Mouse (Mus musculus) C2C12 (cell line): ENCODE measurements around the gene Mfap1a. TPM values are rescaled to one million over a fixed set of nuclear protein-coding genes. Genes with fewer than 3 reads are reported as not detected.
"Not testable (repeated sequence)": the region's sequence is repeated elsewhere in the genome, so short reads cannot be mapped to it uniquely, and the experiment has no call there.

Experiments used
- H3K27me3 ChIP-seq: one replicate; pipeline ENCODE4 v1.6.1; 2011; ENCODE audit not compliant: control insufficient read depth, insufficient read depth, insufficient read length
- H3K36me3 ChIP-seq: one replicate; pipeline ENCODE4 v1.6.1; 2011; ENCODE audit not compliant: control insufficient read depth, insufficient read depth
- H3K4me3 ChIP-seq: one replicate; pipeline ENCODE4 v1.5.1; 2011; ENCODE audit warnings: mild to moderate bottlenecking, control low read depth; ENCODE audit not compliant: poor library complexity, insufficient read depth, severe bottlenecking
- H3K79me2 ChIP-seq: one replicate; pipeline ENCODE4 v1.6.1; 2011; ENCODE audit not compliant: control insufficient read depth, insufficient read depth
- H3K79me3 ChIP-seq: one replicate; pipeline ENCODE4 v1.6.1; 2011; ENCODE audit warnings: low read depth, control low read depth
- H3ac ChIP-seq: one replicate; pipeline ENCODE3; 2011; ENCODE audit warnings: low read depth; ENCODE audit not compliant: control insufficient read depth, insufficient read length
- CEBPB ChIP-seq: IDR thresholded peaks from one replicate; pipeline ENCODE4 v1.6.1; 2011; ENCODE audit warnings: low read depth, mild to moderate bottlenecking, control low read depth, moderate library complexity
- CTCF ChIP-seq: IDR thresholded peaks from one replicate; pipeline ENCODE4 v1.5.1; 2011; ENCODE audit not compliant: control insufficient read depth, insufficient read depth, insufficient read length
- FOSL1 ChIP-seq: IDR thresholded peaks from one replicate; pipeline ENCODE4 v1.8.0; 2011; ENCODE audit warnings: mild to moderate bottlenecking, low read length; ENCODE audit not compliant: poor library complexity, insufficient read depth, severe bottlenecking
- MAX ChIP-seq: IDR thresholded peaks from one replicate; pipeline ENCODE4 v1.6.1; 2011; ENCODE audit warnings: mild to moderate bottlenecking, control low read depth
- MYOD1 ChIP-seq: IDR thresholded peaks from one replicate; pipeline ENCODE4 v1.6.1; 2011; ENCODE audit warnings: low read depth; ENCODE audit not compliant: control insufficient read depth, insufficient read length
- MYOG ChIP-seq: IDR thresholded peaks from one replicate; pipeline ENCODE4 v1.6.1; 2011; ENCODE audit not compliant: control insufficient read depth, insufficient read length; ENCODE audit errors: extremely low read depth
- USF1 ChIP-seq: IDR thresholded peaks from one replicate; pipeline ENCODE4 v1.6.1; 2011; ENCODE audit warnings: low read depth, mild to moderate bottlenecking, control low read depth, moderate library complexity
- polyA plus RNA-seq: library from polyadenylated mRNA; unstranded; fragments of >200 nt; fragmentation: generic; extraction: Trizol; gene quantifications from one replicate; pipeline ENCODE4 v1.2.1, GENCODE M21; 2012; ENCODE audit warnings: missing spikeins

The Mfap1a gene
- polyA plus RNA-seq, 1 experiment: 6.3 TPM

DNA sequence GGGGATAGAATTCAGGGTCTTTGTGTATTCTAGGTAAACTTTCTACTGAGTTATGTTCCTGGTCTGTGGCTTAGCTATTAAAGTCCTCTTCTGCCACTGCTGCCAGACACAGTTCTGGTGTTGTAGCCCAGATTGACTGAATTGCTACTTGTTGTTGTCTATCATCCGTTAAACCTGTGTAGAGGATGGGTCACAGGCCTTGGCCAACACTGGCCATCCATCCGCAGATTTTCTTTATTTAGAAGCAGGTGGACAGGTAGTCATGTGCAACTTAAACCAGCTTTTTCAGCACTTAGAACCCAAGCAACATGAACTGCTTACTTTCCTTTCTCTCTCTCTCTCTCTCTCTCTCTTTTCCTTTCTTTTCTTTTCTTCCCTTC, 1.5 kb upstream of the Mfap1a start:
- Histone ChIP-seq H3K36me3 (peaks cover 13% of the 10 kb centered on the region), H3K4me3 (peak overlapping the region; percentile 85), H3K27me3 (no peaks in the 10 kb centered on the region), H3K79me2 (peaks cover 63% of the 10 kb centered on the region), H3K79me3 (peaks cover 32% of the 10 kb centered on the region), H3ac (peak overlapping the region; percentile 18)
- no peak for TF ChIP-seq FOSL1
- no peak for TF ChIP-seq MYOG
- TF ChIP-seq MAX: no peak
- no peak for TF ChIP-seq CEBPB
- TF ChIP-seq CTCF: no peak
- TF ChIP-seq MYOD1: no peak
- TF ChIP-seq USF1: no peak

DNA sequence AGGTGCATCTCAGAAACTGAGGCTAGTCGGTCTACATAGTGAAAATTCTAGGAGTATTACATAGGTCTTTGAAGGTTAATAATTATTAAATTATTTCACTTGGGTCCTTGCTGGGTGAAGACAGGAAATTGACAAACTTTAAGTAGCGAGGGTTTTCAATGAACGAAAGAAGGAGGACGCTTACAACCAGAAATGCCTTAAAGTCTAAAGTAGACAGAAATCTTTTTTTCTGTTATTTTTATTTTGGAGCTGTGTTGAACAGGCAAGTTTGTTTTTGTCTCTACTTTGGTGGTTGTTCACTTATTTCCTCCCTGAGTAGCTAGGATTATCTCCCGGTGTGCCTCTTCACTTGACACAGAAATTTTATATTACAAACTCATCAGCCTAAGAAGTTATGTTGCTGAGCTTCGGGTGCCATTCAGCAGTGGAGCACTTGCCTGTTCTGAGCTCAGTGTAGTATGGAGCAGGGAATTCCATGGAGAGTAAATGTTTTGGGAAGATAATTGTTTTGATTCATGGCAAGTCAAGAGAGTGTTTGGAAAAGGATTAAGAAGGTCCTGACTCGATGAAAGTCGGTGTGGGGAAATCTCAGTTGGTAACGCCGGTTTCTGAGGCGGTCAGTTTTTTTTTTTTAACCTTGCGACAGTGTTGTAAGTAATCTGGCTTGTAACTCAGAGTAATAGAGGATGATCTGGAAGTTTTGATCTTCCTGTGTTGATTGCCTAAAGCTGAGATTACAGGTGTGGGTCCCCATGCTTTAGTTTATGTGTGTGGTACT, 897 bp upstream of the Mfap1a start:
- H3ac ChIP-seq: peak overlapping the region; percentile 40
- peaks cover 63% of the 10 kb centered on the region for H3K79me2 ChIP-seq
- peaks cover 13% of the 10 kb centered on the region for H3K36me3 ChIP-seq
- H3K27me3 ChIP-seq: no peaks in the 10 kb centered on the region
- H3K4me3 ChIP-seq: peak overlapping the region; percentile 85
- TF ChIP-seq MYOD1: no peak
- TF ChIP-seq USF1: no peak
- TF ChIP-seq FOSL1: no peak
- TF ChIP-seq MYOG: no peak
- TF ChIP-seq CEBPB: no peak
- TF ChIP-seq CTCF: no peak
- TF ChIP-seq MAX: no peak
- H3K79me3 ChIP-seq: peaks cover 30% of the 10 kb centered on the region

DNA sequence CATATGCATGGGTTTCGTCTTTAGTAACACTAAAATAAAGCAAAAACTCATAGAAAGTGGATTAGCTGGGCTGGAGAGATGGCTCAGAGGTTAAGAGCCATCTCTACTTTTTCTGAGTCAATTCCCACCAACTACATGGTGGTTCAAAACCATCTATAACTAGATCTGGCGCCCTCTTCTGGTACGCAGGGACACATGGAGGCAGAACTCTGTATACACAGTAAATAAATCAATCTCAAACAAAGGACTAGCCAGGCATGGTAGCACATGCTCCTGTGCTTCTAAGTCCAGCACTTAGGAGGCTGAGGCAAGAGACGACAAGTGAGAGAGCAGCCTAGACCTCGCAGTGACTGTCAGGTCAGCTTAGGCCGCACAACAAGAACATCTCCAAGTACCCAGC, 4.9 kb downstream of the Mfap1a start:
- H3K4me3 ChIP-seq, H3K36me3 ChIP-seq, H3K27me3 ChIP-seq, H3K79me3 ChIP-seq, H3ac ChIP-seq: not testable (repeated sequence)
- H3K79me2 ChIP-seq: peaks cover 16% of the 10 kb centered on the region

DNA sequence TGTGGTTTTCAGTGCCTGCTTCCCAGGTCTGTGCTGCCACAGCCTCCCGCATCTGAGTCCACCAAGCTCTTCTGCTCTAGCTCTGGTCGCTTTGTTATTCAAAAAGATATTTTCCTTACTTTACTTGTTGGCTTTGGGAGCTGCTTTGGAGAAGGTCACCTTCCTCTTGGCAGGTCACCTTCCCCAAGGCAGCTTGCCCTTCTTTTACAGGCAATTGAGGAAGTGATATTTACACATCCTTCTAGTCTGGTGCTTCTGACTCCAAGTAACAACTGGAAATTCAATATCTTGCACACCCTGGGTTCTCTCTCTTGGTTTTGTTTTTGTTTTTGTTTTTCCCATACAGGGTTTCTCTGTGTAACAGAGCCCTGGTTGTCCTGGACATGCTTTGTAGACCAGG, 22.1 kb downstream of the Mfap1a start:
- not testable (repeated sequence) for H3K79me3 ChIP-seq, H3K27me3 ChIP-seq, H3K79me2 ChIP-seq

DNA sequence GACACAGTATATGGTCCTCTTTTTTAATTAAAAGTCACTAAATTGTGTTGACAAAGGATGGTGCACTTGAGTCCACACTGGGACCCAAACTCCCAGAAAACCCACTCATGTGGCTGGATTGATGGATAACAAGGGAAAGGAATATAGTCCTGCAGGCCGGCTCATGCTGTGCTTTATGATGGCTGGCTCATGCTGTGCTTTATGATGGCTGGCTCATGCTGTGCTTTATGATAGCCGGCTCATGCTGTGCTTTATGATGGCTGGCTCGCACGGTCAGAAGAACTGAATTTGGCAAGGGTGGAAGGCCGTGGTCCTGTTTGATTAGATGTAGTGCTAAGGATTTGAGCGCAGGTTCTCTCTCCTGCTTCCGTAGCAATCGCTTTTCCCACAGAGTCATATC, 22.9 kb downstream of the Mfap1a start:
- Histone ChIP-seq H3ac (no peak overlapping the region), H3K36me3 (no peaks in the 10 kb centered on the region)

More for the DNA sequence above, 22.1 kb downstream of the Mfap1a start:
- H3K36me3 ChIP-seq, H3K4me3 ChIP-seq, H3ac ChIP-seq: not testable (repeated sequence)

DNA sequence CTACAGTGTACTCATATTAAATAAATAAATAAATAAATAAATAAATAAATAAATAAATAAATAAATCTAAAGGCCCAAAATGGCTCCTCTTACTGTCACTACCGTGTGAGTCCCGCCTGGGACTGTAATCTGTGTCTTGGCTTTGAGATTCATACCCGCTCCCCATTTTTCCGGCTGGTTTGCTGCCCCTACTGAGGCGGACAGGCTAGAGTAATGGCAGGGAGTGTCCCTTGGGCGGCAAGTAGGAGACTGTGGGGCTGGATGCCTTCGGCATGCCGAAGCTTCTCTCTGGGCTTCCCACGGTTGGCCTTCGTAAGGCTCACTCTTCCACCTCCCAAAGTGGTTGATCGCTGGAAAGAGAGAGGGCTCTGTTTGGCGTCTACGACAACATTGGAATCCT, 25.5 kb downstream of the Mfap1a start:
- H3K36me3 ChIP-seq, H3K4me3 ChIP-seq, H3ac ChIP-seq, H3K27me3 ChIP-seq, H3K79me2 ChIP-seq, H3K79me3 ChIP-seq: not testable (repeated sequence)

More for the DNA sequence above, 22.9 kb downstream of the Mfap1a start:
- no peak for TF ChIP-seq CEBPB
- TF ChIP-seq FOSL1: no peak
- no peak for TF ChIP-seq USF1
- TF ChIP-seq MYOD1: no peak
- TF ChIP-seq MYOG: no peak
- TF ChIP-seq MAX: no peak
- TF ChIP-seq CTCF: no peak
- Histone ChIP-seq H3K4me3 (no peak overlapping the region), H3K79me2 (no peaks in the 10 kb centered on the region), H3K79me3 (no peaks in the 10 kb centered on the region), H3K27me3 (no peaks in the 10 kb centered on the region)

DNA sequence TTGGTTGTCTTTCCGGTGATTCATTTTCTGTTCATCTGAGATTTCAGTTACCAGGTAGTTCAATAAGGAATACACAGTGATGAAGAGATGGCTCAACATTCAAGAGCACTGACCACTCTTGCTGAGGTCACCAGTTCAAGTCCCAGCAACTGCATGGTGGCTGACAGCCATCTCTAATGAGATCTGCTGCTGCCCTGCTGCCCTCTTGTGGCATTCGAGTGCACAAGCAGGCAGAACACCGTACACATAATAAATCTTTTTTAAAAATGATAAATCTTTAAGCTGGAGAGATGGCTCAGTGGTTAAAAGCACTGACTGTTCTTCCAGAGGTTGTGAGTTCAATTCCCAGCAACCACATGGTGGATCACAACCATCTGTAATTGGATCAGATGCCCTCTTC, 26.0 kb downstream of the Mfap1a start:
- TF ChIP-seq MYOD1 (no peak), CTCF (peak; percentile 17)
- no peaks in the 10 kb centered on the region for H3K36me3 ChIP-seq

More for the DNA sequence above, 26.0 kb downstream of the Mfap1a start:
- H3K27me3 ChIP-seq: no peaks in the 10 kb centered on the region
- H3K79me2 ChIP-seq: no peaks in the 10 kb centered on the region
- H3K79me3 ChIP-seq: no peaks in the 10 kb centered on the region
- no peak overlapping the region for H3ac ChIP-seq
- H3K4me3 ChIP-seq: no peak overlapping the region
